Mouse (Mus musculus): ENCODE measurements around the gene Babam2. TPM values are rescaled to one million over a fixed set of nuclear protein-coding genes. Genes with fewer than 3 reads are reported as not detected.

Gene Babam2
- total RNA-seq (2021) = 10 to 100 TPM; 22.8 to 23.8 TPM
- long read RNA-seq, experiment 1, transcript Babam2-205 (12 exons, 1,220 nt) = minor isoform, 5 of 49 reads
- long read RNA-seq, experiment 1, transcript Babam2-209 (12 exons, 1,888 nt) = major isoform, 31 of 49 reads
- long read RNA-seq, experiment 1, partial matches to known transcripts = 2 of 49 reads
- long read RNA-seq, experiment 1, other reads (novel, unspliced or antisense) = 11 of 49 reads
- long read RNA-seq, experiment 2, transcript Babam2-209 (12 exons, 1,888 nt) = major isoform, 30 of 53 reads
- long read RNA-seq, experiment 2, transcript Babam2-205 (12 exons, 1,220 nt) = minor isoform, 5 of 53 reads
- long read RNA-seq, experiment 2, partial matches to known transcripts = 6 of 53 reads
- long read RNA-seq, experiment 2, other reads (novel, unspliced or antisense) = 11 of 53 reads

GRCm38 (mm10) chr5:31697644-31698296 lies at the start of gene Babam2:
Gene Babam2, plus strand, starts transcription at chr5:31697684.
- peak; percentile 94 for DNase-seq

DNA sequence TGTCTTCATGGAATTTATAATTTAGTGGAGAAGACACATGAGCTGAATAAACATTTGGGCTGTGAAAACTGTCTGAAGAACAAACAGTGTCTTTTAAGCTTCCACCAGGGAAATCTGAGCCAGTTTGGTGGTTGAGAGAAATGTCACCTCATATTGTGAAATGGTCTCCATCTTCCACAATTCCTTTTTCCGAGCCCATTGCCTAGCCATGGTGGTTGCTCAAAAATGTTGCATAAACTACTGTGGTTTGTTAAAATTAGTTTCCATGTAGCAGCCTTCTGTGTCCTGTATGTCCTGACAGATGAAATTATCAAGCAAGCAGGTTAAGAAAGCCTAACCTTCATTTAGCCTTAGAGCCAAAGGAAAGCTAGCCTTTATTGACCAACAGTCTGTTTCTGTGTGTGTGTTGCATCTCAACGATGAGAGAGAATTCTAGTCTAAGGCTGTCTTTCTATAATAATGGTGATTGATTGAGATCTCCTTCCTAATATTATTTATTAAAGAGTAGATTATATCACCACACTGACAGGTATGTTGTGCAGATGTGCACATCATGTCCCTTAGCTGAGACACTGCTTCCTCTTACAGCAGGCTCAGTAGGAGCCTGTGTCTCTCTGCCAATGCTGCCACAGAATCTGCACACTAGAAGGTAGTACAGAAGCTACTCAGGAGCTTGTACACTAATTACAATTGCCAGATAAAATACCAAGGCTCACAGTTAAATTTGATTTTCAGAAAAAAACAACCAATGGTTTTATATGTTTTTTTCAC lies 46.8 kb upstream of the Babam2 start:
- no peak for DNase-seq

DNA sequence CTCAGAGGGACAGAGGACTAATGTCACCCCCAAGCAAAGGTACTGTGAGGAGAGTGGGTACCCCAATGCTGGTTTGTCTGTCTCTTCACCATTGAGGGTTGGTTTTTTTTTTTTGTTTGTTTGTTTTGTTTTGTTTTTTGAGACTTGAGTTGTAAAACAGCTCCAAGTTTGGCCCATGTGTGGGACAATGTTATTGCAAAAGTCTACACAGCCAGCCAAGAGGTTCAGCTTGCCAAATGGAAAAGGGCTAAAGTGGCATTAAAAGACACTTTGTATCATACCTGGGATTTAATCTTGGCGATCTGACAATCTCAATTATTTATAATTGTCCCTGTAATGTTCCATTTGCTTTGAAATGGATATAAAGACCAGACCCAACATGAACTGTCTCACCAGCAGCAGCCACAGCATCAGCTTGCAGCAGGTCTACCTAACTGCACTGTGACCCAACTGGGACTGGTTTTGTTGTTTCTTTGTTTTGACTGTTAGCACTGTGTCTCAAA lies 41.7 kb upstream of the Babam2 start:
- DNase-seq = no peak

DNA sequence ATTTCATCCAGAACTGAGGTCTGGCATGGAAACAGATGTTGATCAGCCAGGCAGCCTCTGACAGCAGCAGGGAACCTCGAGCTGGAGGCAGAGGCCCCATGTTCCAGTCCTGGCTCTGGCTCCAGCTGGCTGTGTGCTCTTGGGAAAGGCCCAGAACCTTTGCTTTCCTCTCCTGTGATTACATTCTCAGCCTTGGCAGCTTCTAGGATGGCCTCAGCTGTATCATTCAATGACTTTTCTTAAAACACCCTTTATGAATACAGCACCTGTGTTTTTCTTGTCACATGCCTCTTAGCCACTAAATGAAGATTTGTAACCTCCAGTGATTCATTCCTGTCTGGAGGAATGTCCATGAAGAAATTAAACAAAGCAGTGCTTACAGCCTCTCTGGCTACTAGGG lies 31.3 kb upstream of the Babam2 start:
- peak; percentile 39 for DNase-seq

- no peak for DNase-seq
Observed at GRCm38 (mm10) chr5:31668325-31668968, 29.0 kb upstream of the Babam2 start.

GRCm38 (mm10) chr5:31669984-31670383 lies 27.5 kb upstream of the Babam2 start:
- no peak for DNase-seq

- no peak for DNase-seq
Observed at GRCm38 (mm10) chr5:31671137-31671536, 26.3 kb upstream of the Babam2 start.

DNA sequence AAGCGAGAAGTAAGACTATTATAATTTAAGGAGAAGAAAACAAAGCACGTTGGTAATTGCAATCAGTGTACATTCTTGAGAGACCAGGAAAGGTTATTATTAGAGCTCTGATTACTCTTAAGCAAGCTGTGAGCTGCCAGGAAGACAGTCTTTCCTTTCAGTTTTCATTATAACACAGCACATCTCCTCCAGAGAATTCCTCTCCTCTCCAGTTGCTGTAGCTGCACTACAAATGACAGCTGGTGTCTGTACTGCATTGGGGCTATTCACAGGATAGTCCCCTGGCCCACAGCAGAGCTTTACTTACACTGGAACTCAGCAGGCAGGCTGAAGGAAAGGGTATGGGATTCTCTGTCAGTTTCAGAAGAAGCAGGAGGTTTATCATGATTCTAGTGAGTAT lies 24.1 kb upstream of the Babam2 start:
- no peak for DNase-seq

- no peak for DNase-seq
Observed at GRCm38 (mm10) chr5:31678000-31678399, 19.5 kb upstream of the Babam2 start.

- DNase-seq = no peak
Observed at GRCm38 (mm10) chr5:31680183-31680582, 17.3 kb upstream of the Babam2 start.

DNA sequence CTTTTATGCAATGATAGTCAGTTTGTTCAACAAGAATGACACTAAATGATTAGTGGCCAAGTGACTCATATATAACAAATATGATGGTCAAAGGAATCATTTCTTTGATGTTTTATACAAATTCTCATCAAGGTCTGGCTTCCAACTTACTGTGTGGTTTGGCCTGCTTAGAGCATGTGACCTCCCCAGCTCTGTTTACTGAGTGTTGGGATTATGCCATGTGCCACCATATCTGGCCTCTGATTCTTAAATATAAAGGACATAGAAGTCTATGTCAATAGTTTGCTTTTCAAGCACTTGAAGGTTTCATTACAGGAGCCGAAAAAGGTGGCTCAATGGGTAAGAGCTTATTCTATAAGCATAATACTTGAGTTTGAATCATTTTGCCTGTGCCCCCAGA lies 15.2 kb upstream of the Babam2 start:
- no peak for DNase-seq

DNA sequence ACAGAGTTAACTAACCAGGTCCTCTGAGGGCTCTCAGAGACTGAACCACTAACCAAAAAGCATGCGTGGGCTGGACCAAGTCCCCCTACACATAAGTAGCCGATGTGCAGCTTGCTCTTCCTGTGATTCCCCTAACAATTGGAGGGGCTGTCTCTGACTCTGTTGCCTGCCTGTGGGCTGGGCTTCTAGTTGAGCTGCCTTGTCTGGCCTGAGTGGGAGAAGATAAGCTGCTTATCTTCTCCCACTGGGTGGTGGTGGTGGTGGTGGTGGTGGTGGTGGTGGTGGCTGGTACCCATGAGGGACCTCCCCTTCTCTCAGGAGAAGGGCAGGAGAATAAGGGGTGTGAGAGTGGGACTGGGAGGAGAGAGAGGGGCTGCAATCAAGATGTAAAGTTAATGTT lies 11.4 kb upstream of the Babam2 start:
- DNase-seq = no peak

DNA sequence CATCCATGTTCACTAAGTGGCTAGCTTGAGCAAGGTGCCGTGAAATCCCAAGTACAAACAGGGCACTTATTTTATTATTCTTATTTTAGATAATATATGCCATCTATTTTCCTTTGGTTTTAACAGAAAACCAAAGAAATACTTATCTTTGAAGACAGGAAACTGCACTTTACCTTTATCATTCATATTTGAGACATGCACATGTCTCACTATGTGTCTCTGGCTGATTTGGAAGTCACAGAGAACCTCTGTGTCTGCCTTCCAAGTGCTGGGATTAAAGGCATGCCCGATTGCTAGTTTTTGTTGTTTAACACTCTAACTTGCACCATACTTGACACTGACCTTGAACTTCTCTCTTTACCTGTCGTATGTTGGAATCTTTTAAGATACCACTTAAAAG lies 9.5 kb upstream of the Babam2 start:
- DNase-seq = no peak

GRCm38 (mm10) chr5:31693191-31693590 lies 4.3 kb upstream of the Babam2 start:
- DNase-seq = no peak

- no peak for DNase-seq
Observed at GRCm38 (mm10) chr5:31696971-31697643, 377 bp upstream of the Babam2 start, which contains the start of gene Rbks. Gene Rbks, minus strand, starts transcription at chr5:31697627.

DNA sequence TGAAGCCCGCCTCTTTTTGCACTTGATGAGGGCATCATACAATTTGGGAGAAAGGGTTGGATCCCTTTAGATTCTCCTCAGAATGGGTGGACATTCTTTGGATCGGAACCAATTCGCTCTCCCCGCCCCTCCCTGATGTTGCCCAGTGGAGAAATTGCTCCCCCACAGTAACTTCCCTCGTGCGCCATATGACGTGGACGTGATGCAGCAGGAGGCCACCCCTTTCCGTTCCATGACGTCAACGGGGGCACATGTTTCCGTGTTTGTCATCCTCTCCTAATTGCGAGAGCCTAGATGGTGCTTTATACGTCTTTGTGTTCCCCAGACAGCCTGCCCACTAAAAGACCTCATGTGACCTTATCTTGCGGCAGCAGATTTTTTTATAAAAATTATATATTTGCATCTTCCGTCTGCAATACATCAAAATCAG lies 828 bp downstream of the Babam2 start:
- DNase-seq = peak; percentile 77

DNA sequence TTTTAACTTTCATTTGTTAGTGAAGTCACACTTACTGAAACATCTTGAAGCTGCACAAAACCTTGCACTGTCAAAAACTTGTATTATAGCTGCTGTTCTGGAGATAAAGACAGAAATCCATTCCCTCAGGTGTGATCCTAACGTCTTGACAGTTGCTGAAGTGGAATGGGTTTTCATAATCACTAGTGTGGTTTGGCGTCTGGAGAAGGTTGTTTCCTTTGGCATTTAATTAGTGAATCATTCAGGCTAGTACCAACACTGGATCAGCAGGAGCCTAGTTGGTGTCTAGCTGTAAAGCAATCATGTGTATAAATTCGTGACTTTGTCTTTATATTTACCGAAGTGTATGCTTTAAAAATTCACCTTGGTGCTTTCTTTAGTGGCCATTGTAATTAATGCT lies 1.4 kb downstream of the Babam2 start:
- DNase-seq = no peak

GRCm38 (mm10) chr5:31699397-31699796 lies 1.9 kb downstream of the Babam2 start:
- DNase-seq = no peak

DNA sequence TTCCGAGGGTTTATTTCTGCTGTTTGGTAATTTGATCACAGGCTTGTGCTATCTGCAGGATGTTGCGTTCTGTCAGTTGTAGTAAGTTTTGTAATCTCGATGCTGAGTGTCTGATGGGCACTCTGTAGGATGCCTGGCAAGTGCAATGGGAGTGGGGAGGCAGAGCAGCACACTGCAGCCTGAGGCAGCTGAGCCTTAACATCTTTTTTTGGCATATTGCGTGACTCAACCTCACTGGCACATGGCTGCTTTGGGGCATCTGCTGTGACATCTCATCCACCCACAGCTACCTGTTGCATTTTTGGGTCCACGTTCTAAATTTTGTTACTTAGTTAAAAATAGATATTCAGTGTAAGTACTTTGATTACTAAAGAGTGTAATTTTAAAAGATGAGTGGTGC lies 7.5 kb downstream of the Babam2 start:
- DNase-seq = no peak

DNA sequence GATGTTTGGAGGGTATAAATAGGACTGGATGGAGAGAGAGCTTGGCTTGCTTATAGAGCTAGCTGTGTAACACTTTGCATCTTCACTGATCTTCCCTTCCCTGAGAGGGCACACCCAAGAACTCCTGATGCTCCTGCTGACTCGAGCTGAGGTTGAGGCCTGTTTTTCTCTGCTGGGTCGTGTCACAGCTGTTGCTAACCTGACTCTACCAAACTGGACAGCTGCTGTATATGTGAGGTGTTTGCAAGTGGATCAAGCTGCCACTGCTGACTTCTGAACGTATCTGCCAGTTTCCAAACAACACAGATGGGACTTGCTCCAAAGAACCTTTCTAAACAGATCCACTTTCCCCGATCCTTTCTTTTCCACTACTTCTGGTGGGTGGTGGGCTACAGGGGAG lies 9.3 kb downstream of the Babam2 start:
- DNase-seq = no peak

DNA sequence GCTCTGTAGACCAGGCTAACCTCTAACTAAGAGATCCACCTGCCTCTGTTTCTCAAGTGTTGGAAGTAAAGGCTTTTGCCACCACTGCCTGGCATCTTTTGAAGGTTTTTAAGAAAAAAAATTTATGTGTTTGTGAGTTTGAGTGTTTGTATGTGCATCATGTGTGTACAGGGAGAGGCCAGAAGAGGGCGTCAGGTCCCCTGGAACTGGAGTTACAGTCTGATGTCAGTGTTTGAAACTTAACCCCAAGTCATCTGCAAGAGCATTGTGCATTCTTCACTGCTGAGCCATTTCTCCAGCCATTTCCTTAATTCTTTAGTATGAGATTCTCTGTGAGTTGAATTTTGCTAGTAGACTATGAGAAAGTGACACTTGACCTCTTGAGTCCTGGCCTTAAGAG lies 11.9 kb downstream of the Babam2 start:
- no peak for DNase-seq

- DNase-seq = no peak
Observed at GRCm38 (mm10) chr5:31713280-31713711, 15.8 kb downstream of the Babam2 start.
